Mouse (Mus musculus) CD4-positive, CD25-positive, alpha-beta regulatory T cell, adult 2 months (primary cell): Measurements from ENCODE around the gene Ptpn18.
"Not testable (repeated sequence)": the region's sequence is repeated elsewhere in the genome, so short reads cannot be mapped to it uniquely, and the experiment has no call there.

Source experiments
- DNase-seq: peaks from one replicate; pipeline ENCODE4 v3.0.0-alpha.2; 2012; ENCODE audit warnings: low read depth, low spot score

Gene Ptpn18

DNA sequence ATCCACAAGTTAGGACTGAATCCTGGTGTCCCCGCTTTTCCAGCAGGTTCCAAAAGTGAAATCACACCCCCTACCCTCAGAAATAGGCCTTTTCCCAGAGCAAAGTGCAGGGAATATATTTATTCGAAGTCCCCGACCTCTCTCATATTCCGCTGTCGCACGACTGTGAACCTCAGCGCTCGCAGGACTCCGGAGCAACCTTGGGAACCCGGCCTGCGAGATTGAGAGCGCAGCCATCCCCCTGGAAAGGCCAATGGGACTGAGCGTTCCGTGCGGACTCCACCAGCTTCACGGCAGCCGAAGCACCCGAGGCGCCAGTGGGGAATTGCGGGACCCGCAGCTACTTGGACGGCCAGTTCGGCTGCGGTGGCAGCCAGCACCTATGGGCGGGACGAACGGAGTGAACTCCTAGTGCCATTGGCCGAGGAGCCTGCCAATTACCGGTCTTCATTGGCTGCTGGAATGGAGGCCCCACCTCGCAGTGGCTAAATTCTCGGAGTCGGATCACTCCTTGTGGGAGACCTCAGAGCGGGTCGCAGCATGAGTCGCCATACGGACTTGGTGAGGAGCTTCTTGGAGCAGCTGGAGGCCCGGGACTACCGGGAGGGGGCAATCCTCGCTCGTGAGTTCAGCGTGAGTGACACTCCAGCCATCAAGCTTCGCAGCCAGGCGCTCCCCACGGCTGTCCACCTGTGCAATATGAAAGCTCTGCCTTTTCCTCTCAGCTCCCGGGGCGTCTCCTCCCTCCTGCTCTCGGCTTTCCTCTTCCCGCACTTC is at the start of gene Ptpn18:
Ptpn18 (plus strand) TSS at position 479 of the 777 bp plus-strand sequence.
- peak; percentile 92 for DNase-seq

DNA sequence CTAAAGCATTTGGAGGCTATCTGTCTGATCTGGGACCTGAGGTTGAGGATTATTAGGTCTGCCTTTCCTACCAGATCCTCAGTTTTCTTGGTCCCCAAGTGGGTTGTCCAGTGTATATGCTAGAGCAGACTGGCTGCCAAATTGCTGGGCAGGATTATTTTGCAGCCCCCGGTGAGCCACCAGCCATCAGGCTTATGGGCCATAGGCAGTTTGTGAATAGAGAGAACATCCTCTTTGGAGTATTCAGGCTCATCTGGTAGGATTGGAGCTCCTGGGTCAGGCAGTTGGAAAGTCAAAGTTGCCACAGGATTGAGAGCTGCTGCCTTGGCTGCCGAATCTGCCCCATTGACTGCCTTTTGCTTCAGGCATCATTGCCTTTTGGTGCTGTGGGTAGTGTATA is 31.1 kb upstream of the Ptpn18 start:
- DNase-seq: no peak

DNA sequence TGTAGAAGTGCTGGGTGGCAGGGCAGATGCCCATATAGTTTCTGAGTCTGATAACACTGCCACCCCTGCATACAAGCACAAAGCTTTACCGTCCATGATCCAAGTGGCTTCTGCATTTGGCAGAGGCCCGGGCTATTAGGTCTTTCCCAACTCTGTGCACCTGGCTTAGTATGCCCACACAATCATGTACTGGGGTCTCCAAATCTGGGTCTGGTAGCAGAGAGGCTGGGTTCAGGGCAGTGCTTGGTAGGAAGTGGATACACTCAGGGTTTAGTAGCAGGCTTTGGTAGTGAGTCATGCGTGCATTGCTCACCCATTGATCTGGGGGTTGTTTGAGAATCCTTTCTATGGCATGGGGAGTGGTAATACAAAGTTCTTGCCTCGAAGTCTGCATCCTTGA is 30.3 kb upstream of the Ptpn18 start:
- no peak for DNase-seq

DNA sequence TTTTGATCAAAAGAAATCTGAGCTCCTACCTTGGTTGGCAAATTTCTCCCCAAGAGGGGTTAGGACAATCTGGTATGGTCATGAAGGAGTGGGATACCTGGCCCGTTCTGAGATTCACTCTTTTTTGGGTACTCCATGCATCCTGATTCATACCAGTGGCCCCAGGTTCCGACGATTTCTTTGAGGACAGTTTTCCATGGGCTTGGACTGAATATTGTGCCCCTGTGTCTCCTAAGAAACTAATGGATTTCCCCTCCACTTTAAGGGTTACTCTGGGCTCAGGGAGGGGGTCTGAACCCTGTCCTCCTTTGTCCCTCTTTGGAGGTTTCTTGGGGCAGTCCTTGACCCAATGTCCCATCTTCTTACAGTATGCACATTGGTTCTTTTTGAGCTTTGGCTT is 28.6 kb upstream of the Ptpn18 start:
- no peak for DNase-seq

DNA sequence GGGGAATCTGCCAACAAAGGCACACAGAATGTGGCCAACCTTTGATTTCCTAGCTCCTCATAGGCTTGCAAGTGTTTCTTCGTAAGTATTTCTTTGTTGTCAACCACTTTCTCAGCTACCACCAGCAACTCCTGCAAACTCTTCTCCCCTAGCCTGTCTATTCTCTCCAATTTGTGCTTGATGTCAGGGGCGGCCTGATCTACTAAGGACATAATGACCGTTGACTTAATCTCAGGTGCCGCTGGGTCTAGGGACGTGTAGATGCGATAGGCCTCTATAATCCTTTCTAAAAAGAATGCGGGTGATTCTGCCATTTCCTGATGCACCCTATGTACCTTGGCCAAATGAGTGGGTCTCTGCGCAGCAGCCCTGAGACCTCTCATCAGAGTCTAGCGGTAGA is 28.1 kb upstream of the Ptpn18 start:
- no peak for DNase-seq

DNA sequence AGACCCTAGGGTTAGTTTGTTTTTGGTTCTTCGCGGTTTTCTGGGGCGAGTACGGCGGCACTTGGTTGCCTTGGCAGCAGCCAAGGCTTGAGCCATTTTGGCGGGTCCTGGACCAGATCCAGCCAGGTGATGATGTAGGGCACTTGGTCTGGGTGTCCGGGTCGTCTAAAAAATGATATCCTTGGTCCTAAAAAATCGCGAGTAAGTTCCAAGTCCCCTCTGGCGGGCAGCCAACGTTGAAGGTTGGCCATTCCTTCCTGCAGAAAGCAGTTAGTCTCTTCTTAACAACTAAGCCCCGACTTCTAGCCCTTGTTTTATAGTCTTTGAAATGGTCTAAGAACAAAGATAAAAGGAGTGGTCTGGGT is 27.2 kb upstream of the Ptpn18 start:
- no peak for DNase-seq

DNA sequence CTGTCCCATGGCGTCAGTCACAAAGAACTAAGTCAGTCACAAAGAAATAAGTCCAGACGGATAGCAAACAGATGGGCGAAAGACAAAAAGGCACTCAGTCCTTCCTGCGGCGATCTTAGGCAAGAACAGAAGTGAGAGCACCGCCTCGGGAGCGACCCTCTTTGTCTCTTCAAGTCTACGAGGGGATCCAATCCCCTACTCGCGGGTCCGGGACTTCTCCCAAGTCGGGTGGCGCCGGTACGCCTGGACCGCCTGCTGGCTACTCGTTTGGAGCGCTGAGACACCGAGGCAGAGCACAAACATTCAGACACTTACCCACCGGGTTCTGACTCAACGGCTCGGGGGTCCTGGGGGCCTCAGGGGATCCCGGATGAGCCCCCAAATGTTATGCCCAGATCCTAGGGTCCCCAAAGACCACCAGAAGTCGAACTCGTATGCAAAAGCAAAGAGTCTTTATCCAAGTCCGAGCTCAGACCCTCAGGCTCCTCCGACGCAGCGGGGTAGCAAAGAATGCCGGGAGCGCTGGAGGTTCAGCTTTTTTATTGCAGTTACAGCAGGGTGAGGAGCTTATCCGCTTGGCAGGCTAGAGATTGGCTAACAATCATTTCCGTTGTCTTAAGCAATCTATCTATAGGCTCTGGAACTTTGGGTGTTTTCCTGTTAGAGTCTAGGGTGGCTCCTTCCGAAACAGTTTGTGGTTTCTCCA is 26.6 kb upstream of the Ptpn18 start:
- peak; percentile 68 for DNase-seq

DNA sequence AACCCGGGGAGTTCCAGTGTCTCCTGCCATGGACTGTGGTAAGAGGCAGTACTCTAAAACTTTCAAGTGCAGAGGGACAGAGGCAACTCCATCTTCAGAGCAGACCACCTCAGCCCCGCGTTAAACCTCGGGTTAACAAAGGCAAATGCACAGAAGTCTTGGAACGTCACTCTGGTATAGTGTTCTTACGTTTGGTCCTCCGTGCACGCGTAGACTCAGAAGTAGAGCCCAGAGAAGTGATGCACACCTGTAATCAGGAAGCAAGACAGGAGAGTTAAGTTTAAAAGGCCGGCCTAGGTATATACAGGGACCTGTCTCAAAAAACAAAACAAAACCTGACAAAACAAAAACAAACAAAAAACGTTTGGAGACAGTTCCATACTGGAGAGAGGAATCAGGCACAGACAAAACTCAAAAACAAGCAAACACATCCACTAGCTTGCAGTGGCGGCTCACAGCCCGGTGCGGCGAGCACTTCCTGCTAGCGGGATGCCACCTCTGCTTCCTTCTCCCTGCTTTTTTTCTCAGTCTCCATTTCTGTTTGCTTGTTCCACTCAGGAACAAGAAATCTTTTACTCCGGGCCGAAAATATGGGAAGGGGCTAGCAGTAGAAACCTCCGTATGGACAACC is 25.6 kb upstream of the Ptpn18 start:
- peak; percentile 70 for DNase-seq

DNA sequence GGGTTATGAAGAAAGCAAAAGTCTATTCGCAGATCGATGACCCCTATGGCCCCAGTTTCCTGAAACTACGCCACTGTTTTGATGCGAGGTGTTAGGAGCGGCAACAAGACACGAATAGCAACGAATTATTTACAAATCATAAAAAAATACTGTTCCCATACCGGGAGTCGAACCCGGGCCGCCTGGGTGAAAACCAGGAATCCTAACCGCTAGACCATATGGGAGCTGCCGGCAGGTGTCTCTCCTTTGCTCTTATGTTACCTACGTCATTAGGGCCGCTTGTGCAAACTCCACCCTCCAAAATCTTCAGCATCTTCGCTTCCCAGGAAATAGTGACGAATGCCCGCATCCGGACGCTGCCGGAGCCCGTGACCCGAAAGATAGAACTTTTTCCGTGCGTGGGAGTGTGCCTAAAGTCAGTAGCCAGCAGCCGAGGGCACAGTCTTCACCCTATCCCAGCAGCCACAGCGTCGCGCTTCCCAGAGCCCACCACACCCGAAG is 24.9 kb upstream of the Ptpn18 start:
- DNase-seq: peak; percentile 94

DNA sequence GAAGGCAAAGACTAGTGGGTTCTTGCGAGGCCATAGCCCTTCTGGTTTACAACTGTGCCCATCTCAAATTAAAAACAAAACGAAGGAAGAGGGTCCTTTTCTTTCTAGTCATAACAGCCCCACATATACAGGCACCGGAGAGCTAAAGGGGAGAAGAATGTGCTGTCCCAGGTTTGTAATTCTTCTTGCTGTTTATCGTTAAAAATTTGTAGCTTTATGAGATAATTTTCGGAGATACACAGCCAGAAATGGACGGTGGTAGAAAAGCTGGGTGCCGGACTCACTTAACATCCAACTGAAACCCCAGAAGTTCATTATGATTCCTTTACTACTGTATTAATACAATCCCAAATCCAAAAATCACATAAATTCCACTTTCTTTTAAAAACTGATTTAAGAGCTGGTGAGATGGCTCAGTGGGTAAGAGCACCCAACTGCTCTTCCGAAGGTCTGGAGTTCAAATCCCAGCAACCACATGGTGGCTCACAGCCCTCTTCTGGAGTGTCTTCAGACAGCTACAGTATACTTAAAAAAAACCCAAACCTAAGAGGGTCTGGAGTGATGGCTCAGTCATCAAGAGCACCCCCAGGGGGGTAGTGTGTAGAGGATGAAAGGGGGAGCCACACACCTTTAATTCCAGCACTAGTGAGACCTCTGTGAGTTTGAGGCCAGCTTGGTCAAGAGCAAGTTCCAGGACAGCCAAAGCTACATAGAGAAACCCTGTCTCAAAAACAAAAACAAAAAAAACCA is 24.0 kb upstream of the Ptpn18 start:
- no peak for DNase-seq

DNA sequence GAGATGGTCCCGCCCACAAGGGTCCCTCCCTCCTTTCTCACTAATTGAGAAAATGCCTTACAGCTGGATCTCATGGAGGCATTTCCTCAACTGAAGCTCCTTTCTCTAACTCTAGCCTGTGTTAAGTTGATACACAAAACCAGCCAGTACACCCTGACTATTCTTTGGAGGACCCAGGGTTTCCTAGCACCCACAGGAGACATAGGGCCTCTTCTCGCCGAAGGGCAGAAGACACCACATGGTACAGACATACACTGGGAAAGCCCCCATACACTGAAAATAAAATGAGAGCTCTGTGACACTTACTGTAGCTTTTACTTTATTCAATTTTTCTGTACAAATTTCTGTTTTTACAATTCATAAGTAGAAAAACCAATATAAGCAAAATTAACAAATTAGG is 23.2 kb upstream of the Ptpn18 start:
- DNase-seq: no peak

DNA sequence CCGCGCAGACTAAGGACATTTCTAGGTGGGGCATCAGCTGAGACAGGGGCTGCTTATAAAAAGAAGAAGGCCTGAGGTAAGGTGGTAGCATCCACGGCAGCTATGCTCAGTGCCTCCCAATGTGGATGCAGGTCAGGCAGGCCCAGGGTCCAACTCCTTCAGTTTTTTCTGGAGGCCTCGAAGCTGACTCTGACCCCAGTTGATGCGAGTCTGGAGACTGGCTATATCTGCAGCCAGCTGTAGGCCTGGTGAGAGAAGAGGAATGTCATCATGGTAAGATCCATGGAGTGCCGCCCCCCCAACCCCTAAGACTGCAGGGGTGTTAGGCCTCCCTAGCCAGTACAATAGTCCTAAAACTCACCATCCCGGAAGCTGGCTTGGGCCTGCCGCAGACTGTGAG is 22.2 kb upstream of the Ptpn18 start:
- DNase-seq: not testable (repeated sequence)

DNA sequence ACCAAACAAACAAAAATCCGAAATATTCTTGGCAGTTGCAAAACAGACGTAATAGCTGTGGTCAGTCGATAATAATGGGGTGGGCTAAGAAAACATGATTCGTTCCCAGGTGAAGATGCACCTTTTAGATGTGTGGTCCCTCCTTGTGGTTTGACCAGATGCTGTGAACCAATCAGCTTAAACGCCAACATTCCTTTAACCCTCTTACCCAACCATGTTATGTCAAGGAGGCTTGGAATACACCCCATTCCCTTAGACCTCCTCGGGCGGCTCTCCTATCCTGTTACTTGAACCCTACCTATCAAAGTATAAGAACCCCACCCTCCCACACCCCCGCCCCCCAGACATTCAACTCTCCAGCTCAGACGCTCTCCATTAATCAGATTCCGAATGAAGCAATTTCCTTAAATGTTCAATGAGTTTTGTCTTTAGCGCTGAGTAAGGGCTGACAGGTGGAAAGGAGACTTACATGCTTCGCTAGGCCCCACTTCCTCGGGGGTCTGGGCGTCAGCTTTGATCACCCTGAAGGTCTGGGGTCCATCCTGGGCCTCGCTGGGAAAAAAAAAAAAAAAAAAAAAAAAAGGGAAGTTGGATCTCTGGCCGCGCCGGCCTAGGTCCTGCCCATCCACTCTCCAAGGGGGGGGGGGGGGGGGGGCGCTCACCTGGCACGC is 21.0 kb upstream of the Ptpn18 start:
- peak; percentile 14 for DNase-seq

DNA sequence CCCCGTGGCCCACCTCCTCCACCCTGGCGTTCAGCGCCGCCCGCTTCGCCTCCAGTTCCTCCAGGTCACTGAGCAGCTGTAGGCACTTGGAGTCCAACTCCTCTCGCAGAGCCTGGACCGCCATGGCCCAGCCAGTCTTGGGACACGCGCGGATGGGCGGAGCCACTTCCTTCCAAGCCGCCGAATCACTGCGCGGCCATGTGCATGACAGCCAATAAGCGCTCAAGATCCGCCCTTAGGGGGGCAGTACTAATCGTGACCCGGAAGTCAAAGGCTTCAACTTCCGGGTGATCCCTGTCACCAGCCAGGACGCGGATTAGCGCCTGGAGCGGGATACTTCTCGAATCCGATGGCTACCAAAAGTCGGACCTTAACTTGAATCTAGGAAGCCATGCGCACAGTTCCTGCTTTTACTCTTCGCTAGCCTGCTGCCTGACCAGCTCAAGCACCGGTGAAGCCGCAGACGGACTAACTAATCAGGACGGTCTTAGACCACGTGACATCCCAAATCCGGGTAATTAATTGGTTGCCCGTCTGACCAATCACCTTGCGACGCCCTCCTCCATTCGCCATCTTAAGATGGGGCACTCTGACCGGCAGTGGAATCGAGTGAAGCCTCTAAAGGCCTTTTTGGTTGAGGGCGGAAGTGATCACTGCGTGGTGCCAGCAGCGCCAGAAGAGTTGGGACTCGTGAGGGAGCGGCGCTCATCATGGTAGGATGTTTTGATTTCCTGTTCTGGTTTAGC is 20.2 kb upstream of the Ptpn18 start, which contains the start of the genes Ccdc115 and Imp4:
Ccdc115 (minus strand) TSS at position 458 of the 746 bp plus-strand sequence.
Imp4 (plus strand) TSS at position 637 of the 746 bp plus-strand sequence.
- peak; percentile 98 for DNase-seq

DNA sequence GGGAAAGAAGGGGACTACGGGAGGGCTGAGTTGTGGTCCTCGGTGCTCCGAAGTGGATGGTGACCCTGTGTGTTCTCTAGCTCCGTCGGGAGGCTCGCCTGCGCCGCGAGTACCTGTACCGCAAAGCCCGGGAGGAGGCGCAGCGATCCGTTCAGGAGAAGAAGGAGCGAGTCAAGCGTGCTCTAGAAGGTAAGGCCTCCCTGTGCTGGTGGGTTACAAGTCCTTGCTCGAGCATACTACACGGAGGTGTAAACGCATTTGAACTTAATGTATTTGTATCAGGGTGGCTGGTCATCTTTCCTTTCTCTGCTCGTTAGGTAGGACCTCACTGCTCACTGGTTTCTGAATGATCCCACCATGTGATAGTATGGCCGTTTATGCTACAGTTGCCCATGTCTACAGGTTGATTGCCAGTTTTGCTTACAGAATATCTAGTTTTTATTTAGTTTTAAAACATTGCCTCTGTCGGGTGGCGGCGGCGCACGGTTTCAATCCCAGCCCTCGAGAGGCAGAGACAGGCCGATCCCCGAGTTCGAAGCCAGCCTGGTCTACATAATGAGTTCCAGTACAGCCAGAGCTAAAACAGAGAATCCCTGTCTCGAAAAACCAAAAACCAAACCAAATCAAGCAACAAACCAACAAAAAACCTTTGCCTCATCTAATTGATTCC is 19.5 kb upstream of the Ptpn18 start:
- peak; percentile 47 for DNase-seq

DNA sequence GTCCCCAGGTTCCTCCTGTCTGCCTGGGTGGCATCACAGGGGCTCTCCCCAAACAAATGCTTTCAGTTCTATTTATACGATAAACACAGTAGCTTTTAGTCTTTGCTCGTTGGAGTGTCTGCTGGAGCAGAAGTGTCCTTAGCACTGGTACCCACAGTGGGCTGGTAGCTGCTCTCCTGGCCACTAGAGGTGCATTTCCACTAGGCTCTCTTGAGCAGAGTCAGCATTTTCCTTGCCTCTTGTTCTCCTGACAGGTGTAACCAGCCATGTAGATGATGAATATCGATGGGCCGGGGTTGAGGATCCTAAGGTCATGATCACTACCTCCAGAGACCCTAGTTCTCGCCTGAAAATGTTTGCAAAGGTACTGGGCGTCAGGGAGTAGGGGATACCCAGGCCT is 16.4 kb upstream of the Ptpn18 start:
- DNase-seq: no peak

DNA sequence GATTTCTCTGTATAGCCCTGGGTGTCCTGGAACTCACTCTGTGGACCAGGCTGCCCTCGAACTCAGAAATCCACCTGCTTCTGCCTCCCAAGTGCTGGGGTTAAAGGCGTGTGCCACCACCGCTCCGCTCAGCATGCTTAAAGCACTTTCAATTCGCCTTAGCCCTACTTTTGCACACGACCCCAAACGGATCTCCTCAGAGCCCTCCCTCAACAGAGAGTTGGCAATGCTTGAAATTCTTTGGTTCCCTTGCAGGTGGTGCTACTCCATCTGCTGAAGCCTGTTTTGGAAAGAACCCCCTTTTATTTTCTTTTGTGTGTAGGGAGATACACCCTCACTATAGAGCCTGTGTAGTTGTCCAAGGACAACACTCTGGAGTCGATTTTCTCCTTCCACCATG is 1.1 kb upstream of the Ptpn18 start:
- peak; percentile 56 for DNase-seq

DNA sequence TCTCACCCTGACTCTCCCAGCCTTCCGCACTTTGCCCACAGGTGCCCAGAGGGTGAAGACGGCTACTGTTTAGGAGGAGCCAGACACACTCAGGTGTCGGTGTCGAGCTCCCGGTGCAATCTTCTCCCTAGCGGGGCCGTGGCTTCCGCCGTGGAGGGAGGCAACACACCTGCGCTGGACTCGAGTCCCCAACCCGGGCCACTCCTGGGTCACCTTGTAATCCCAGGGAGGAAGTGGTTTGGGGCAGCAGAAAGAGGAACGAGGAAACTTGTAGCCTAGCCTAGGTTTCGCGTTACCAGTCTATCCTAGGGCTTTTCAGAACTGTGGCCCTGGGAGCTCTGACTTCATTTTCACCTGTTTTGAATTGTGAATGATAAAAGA is 489 bp downstream of the Ptpn18 start:
- no peak for DNase-seq

DNA sequence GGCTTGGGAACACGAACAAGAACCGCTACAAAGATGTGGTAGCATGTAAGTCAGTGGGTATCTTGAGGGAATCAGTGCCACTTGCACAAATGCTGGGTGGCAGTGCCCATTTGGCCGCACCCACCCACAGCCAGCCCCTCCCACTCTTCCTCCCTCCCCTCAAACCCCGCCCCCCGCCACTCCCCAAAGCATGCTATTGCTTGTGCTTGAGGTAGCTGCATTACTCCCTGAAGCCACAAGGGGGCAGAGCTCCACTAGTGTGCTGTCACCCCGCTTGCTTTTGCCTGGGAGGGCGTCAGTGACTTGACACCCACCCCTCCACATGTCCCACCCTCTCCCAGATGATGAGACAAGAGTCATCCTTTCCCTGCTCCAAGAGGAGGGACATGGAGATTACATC is 3.2 kb downstream of the Ptpn18 start:
- DNase-seq: peak; percentile 92

DNA sequence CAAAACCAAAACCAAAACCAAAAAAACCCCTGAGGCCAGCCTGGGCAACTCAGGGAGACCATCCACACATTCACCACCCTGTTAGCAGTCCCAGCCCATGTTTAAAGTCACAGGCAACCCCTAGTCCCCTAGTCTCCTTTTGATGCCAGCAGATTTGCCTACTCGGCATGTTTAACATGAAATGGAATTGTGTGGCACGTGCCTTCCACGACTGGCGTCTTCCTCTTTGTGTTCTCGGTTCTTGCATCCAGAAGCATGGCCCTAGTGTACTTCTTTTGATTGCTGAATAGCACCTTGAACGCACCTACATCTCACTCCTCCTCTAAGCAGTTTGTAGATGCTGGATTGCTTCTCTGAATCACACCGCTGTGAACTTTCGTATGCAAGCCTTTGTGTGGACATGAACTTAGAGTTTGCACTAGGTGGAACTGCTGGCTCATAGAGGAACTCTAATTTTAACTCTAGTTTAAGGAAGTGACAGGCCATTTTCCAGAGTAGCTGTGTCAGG is 4.8 kb downstream of the Ptpn18 start:
- DNase-seq: no peak
